Mouse (Mus musculus) E14TG2a.4 (cell line): ENCODE measurements around the gene Dync1i1.

ENCODE experiments used
- H3K27me3 ChIP-seq: 2 replicates; pipeline ENCODE4 v1.6.1; 2014; ENCODE audit warnings: low read length, control low read depth; ENCODE audit not compliant: insufficient read depth
- H3K36me3 ChIP-seq: 2 replicates; pipeline ENCODE4 v1.6.1; 2014; ENCODE audit warnings: low read length, control low read depth; ENCODE audit not compliant: insufficient read depth
- H3K4me1 ChIP-seq: replicated peaks from 2 replicates; pipeline ENCODE4 v1.6.1; 2014; ENCODE audit warnings: low read depth, low read length, control low read depth
- H3K4me3 ChIP-seq: replicated peaks from 2 replicates; pipeline ENCODE4 v1.5.1; 2014; ENCODE audit warnings: mild to moderate bottlenecking, low read length
- H3K9me3 ChIP-seq: 2 replicates; pipeline ENCODE4 v1.6.1; 2014; ENCODE audit warnings: low read length, control low read depth
- CTCF ChIP-seq: conservative IDR thresholded peaks from 2 replicates; pipeline ENCODE4 v1.5.1; 2014; ENCODE audit warnings: low read length
- NANOG ChIP-seq: IDR thresholded peaks from 2 replicates; pipeline ENCODE4 v1.6.1; 2014; ENCODE audit warnings: borderline replicate concordance, low read length, mixed read lengths
- POU5F1 ChIP-seq: IDR thresholded peaks from 2 replicates; pipeline ENCODE4 v1.6.1; 2014; ENCODE audit warnings: low read length, borderline replicate concordance

Gene Dync1i1

GRCm38 (mm10) chr6:5889341-5889740, 163.9 kb downstream of the Dync1i1 start:
- TF ChIP-seq CTCF, result no peak
- TF ChIP-seq NANOG, result no peak
- TF ChIP-seq POU5F1, result no peak
- H3K4me3 ChIP-seq, result no peak overlapping the region
- H3K27me3 ChIP-seq, result no peaks in the 10 kb centered on the region
- H3K4me1 ChIP-seq, result no peaks in the 10 kb centered on the region
- H3K36me3 ChIP-seq, result no peaks in the 10 kb centered on the region
- H3K9me3 ChIP-seq, result no peaks in the 10 kb centered on the region

GRCm38 (mm10) chr6:5911295-5911694, 185.9 kb downstream of the Dync1i1 start:
- Histone ChIP-seq H3K4me3 (no peak overlapping the region), H3K9me3 (no peaks in the 10 kb centered on the region), H3K27me3 (no peaks in the 10 kb centered on the region), H3K36me3 (no peaks in the 10 kb centered on the region), H3K4me1 (no peaks in the 10 kb centered on the region)
- TF ChIP-seq NANOG (no peak), POU5F1 (no peak), CTCF (no peak)

GRCm38 (mm10) chr6:5915028-5915427, 189.6 kb downstream of the Dync1i1 start:
- TF ChIP-seq NANOG (no peak), CTCF (no peak), POU5F1 (no peak)
- no peaks in the 10 kb centered on the region for H3K36me3 ChIP-seq
- H3K9me3 ChIP-seq, result no peaks in the 10 kb centered on the region
- H3K4me3 ChIP-seq, result no peak overlapping the region
- H3K27me3 ChIP-seq, result no peaks in the 10 kb centered on the region
- H3K4me1 ChIP-seq, result no peaks in the 10 kb centered on the region

GRCm38 (mm10) chr6:5920670-5921069, 195.2 kb downstream of the Dync1i1 start:
- H3K4me3 ChIP-seq, result no peak overlapping the region
- H3K27me3 ChIP-seq, result no peaks in the 10 kb centered on the region
- no peaks in the 10 kb centered on the region for H3K36me3 ChIP-seq
- H3K9me3 ChIP-seq, result no peaks in the 10 kb centered on the region
- no peaks in the 10 kb centered on the region for H3K4me1 ChIP-seq
- TF ChIP-seq CTCF, result no peak

GRCm38 (mm10) chr6:5922676-5923075, 197.2 kb downstream of the Dync1i1 start:
- Histone ChIP-seq H3K9me3 (no peaks in the 10 kb centered on the region), H3K4me1 (no peaks in the 10 kb centered on the region), H3K4me3 (no peak overlapping the region), H3K27me3 (no peaks in the 10 kb centered on the region), H3K36me3 (no peaks in the 10 kb centered on the region)
- no peak for TF ChIP-seq POU5F1
- no peak for TF ChIP-seq CTCF
- TF ChIP-seq NANOG, result no peak

- Histone ChIP-seq H3K9me3 (no peaks in the 10 kb centered on the region), H3K4me1 (no peaks in the 10 kb centered on the region), H3K27me3 (no peaks in the 10 kb centered on the region), H3K4me3 (no peak overlapping the region), H3K36me3 (no peaks in the 10 kb centered on the region)
- TF ChIP-seq POU5F1, result no peak
- TF ChIP-seq NANOG, result no peak
- TF ChIP-seq CTCF, result no peak
These were observed 197.7 kb downstream of the Dync1i1 start for GRCm38 (mm10) chr6:5923148-5923547.

- no peaks in the 10 kb centered on the region for H3K36me3 ChIP-seq
These were observed 204.7 kb downstream of the Dync1i1 start for GRCm38 (mm10) chr6:5930140-5930539.

GRCm38 (mm10) chr6:5935587-5936353, 210.3 kb downstream of the Dync1i1 start:
- Histone ChIP-seq H3K27me3 (no peaks in the 10 kb centered on the region), H3K36me3 (no peaks in the 10 kb centered on the region), H3K4me3 (no peak overlapping the region), H3K4me1 (no peaks in the 10 kb centered on the region), H3K9me3 (no peaks in the 10 kb centered on the region)
- TF ChIP-seq CTCF (no peak), NANOG (no peak), POU5F1 (no peak)

More at GRCm38 (mm10) chr6:5930140-5930539, 204.7 kb downstream of the Dync1i1 start:
- Histone ChIP-seq H3K9me3 (no peaks in the 10 kb centered on the region), H3K4me3 (no peak overlapping the region), H3K27me3 (no peaks in the 10 kb centered on the region), H3K4me1 (no peaks in the 10 kb centered on the region)
- TF ChIP-seq NANOG, result no peak

- no peaks in the 10 kb centered on the region for H3K4me1 ChIP-seq
- H3K27me3 ChIP-seq, result no peaks in the 10 kb centered on the region
- no peak for TF ChIP-seq NANOG
- H3K36me3 ChIP-seq, result no peaks in the 10 kb centered on the region
- H3K9me3 ChIP-seq, result no peaks in the 10 kb centered on the region
- no peak overlapping the region for H3K4me3 ChIP-seq
These were observed 224.5 kb downstream of the Dync1i1 start for GRCm38 (mm10) chr6:5949812-5950392.
